Mouse (Mus musculus): ENCODE data around the gene Pou2f1.

Pou2f1 gene

GRCm38 (mm10) chr1:165840548-165841230 is 161.8 kb downstream of the Pou2f1 start:
- DNase-seq = no peak

GRCm38 (mm10) chr1:165839201-165839600 is 163.3 kb downstream of the Pou2f1 start:
- no peak for DNase-seq

- DNase-seq = no peak
Observed at GRCm38 (mm10) chr1:165837546-165837945, 164.9 kb downstream of the Pou2f1 start.

- no peak for DNase-seq
Observed at GRCm38 (mm10) chr1:165836461-165836860, 166.0 kb downstream of the Pou2f1 start.

GRCm38 (mm10) chr1:165834633-165834975 is 167.9 kb downstream of the Pou2f1 start:
- no peak for DNase-seq

- no peak for DNase-seq
Observed at GRCm38 (mm10) chr1:165833910-165834632, 168.4 kb downstream of the Pou2f1 start.

- no peak for DNase-seq
Observed at GRCm38 (mm10) chr1:165833244-165833643, 169.2 kb downstream of the Pou2f1 start.

- DNase-seq = no peak
Observed at GRCm38 (mm10) chr1:165829890-165830289, 172.6 kb downstream of the Pou2f1 start.

GRCm38 (mm10) chr1:165828615-165829014 is 173.9 kb downstream of the Pou2f1 start:
- DNase-seq = no peak

- DNase-seq = no peak
Observed at GRCm38 (mm10) chr1:165828173-165828572, 174.3 kb downstream of the Pou2f1 start.

- DNase-seq = no peak
Observed at GRCm38 (mm10) chr1:165822031-165822430, 180.4 kb downstream of the Pou2f1 start.

- no peak for DNase-seq
Observed at GRCm38 (mm10) chr1:165819147-165819546, 183.3 kb downstream of the Pou2f1 start.

GRCm38 (mm10) chr1:165818145-165818860 is 184.2 kb downstream of the Pou2f1 start:
- DNase-seq = no peak

GRCm38 (mm10) chr1:165817264-165817663 is 185.2 kb downstream of the Pou2f1 start:
- DNase-seq = no peak

GRCm38 (mm10) chr1:165816391-165816790 is 186.1 kb downstream of the Pou2f1 start:
- no peak for DNase-seq

Data from right cerebral cortex, postnatal 14 days (tissue).